Mouse (Mus musculus) MEL (cell line): Measurements from ENCODE around the gene Neil1.

ENCODE experiments used
- BHLHE40 ChIP-seq: IDR thresholded peaks from 2 replicates; pipeline ENCODE4 v1.6.1; 2012; ENCODE audit warnings: low read depth, mild to moderate bottlenecking, inconsistent platforms, low read length, improper control_type of control experiment, borderline replicate concordance
- CHD1 ChIP-seq: IDR thresholded peaks from 2 replicates; pipeline ENCODE4 v1.6.1; 2012; ENCODE audit warnings: low read depth, mild to moderate bottlenecking, inconsistent platforms, low read length, improper control_type of control experiment
- CTCF ChIP-seq, 3 experiments: IDR thresholded peaks in 2 of 3; conservative IDR thresholded peaks in 1 of 3; 2 replicates each; pipeline ENCODE4 v1.5.1; 2011 to 2012; ENCODE audit warnings: low read length in 3 of 3, low read depth in 2 of 3, mild to moderate bottlenecking in 2 of 3, improper control_type of control experiment in 1 of 3, inconsistent platforms in 1 of 3, mixed read lengths in 1 of 3, moderate library complexity in 1 of 3; ENCODE audit not compliant: control insufficient read depth in 1 of 3, insufficient read depth in 1 of 3, poor library complexity in 1 of 3, severe bottlenecking in 1 of 3
- E2F4 ChIP-seq: IDR thresholded peaks from 2 replicates; pipeline ENCODE4 v1.6.1; 2011; ENCODE audit warnings: low read depth, low read length, improper control_type of control experiment, borderline replicate concordance
- KAT2A ChIP-seq: conservative IDR thresholded peaks from 2 replicates; pipeline ENCODE4 v1.6.1; 2012; ENCODE audit warnings: low read depth, low read length, improper control_type of control experiment, inconsistent platforms
- MAFK ChIP-seq: IDR thresholded peaks from 2 replicates; pipeline ENCODE4 v1.6.1; 2011; ENCODE audit warnings: low read depth, mild to moderate bottlenecking, low read length, improper control_type of control experiment, borderline replicate concordance
- NELFE ChIP-seq: IDR thresholded peaks from 2 replicates; pipeline ENCODE4 v1.6.1; 2011; ENCODE audit warnings: low read depth, low read length, improper control_type of control experiment
- POLR2A ChIP-seq, 2 experiments: IDR thresholded peaks; 2 replicates each; pipeline ENCODE4 v1.6.1; 2011 to 2012; ENCODE audit warnings: low read length in 2 of 2, mild to moderate bottlenecking in 2 of 2, control low read depth in 1 of 2, improper control_type of control experiment in 1 of 2, low read depth in 1 of 2, moderate library complexity in 1 of 2; ENCODE audit not compliant: control insufficient read depth in 1 of 2, insufficient read depth in 1 of 2, poor library complexity in 1 of 2
- RAD21 ChIP-seq: IDR thresholded peaks from 2 replicates; pipeline ENCODE4 v1.6.1; 2011; ENCODE audit warnings: mild to moderate bottlenecking, low read depth, low read length, improper control_type of control experiment
- SIN3A ChIP-seq: IDR thresholded peaks from 2 replicates; pipeline ENCODE4 v1.6.1; 2012; ENCODE audit warnings: low read length, improper control_type of control experiment, inconsistent platforms
- TCF12 ChIP-seq: IDR thresholded peaks from 2 replicates; pipeline ENCODE4 v1.6.1; 2014; ENCODE audit warnings: low read depth, mild to moderate bottlenecking, inconsistent platforms, low read length, improper control_type of control experiment, moderate library complexity
- USF1 ChIP-seq: IDR thresholded peaks from 2 replicates; pipeline ENCODE4 v1.6.1; 2014; ENCODE audit warnings: low read depth, mild to moderate bottlenecking, inconsistent platforms, low read length, improper control_type of control experiment, moderate library complexity
- ZNF384 ChIP-seq: IDR thresholded peaks from 2 replicates; pipeline ENCODE4 v1.6.1; 2012; ENCODE audit warnings: low read depth, mild to moderate bottlenecking, inconsistent platforms, low read length, improper control_type of control experiment

GRCm38 (mm10) chr9:57157499-57157898, 9.4 kb upstream of the Neil1 start:
- no peak for TF ChIP-seq CTCF (IDR thresholded peaks at IDR 0.05 in 2 of 3, conservative IDR thresholded peaks at IDR 0.05 in 1 of 3; ENCODE audit: control insufficient read depth in 1 of 3, insufficient read depth in 1 of 3, low read depth in 2 of 3, low read length in 3 of 3, poor library complexity in 1 of 3, severe bottlenecking in 1 of 3)
- no peak for TF ChIP-seq USF1
- TF ChIP-seq ZNF384: no peak
- TF ChIP-seq KAT2A: no peak
- TF ChIP-seq RAD21: no peak
- TF ChIP-seq NELFE: no peak
- TF ChIP-seq BHLHE40: no peak
- no peak for TF ChIP-seq POLR2A (IDR thresholded peaks at IDR 0.05; ENCODE audit: control insufficient read depth in 1 of 2, insufficient read depth in 1 of 2, low read depth in 1 of 2, low read length in 2 of 2, poor library complexity in 1 of 2)
- no peak for TF ChIP-seq MAFK
- TF ChIP-seq TCF12: no peak
- TF ChIP-seq E2F4: no peak
- TF ChIP-seq CHD1: no peak
- TF ChIP-seq SIN3A: no peak
